Mouse (Mus musculus): Measurements from ENCODE around the gene Rc3h1.

DNA sequence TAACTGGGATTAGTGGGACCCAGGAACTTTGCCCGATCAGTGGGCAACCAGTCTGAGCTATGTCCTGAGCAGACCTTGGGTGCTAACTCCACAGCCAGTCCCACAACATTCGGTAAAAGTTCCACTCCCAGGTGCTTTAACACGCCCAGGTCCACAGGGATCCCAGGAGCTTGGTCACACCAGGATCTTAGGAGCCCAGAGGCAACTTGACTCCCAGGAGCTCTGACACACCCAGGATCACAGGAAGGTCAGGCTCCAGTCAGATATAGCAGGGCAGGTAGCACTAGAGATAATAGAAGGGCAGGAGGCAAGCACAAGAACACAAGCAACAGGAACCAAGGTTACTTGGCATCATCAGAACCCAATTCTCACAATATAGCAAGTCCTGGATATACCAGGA is 48.1 kb upstream of the Rc3h1 start:
- TF ChIP-seq CTCF (IDR thresholded peaks at IDR 0.05; ENCODE audit: low read depth), result no peak
- TF ChIP-seq EP300 (IDR thresholded peaks at IDR 0.05; ENCODE audit: low read depth), result no peak
